Mouse (Mus musculus) frontal cortex, adult 2 months (tissue): ENCODE data around the gene Mterf1b. TPM values are rescaled to one million over a fixed set of nuclear protein-coding genes. Genes with fewer than 3 reads are reported as not detected.
"Not testable (repeated sequence)": the region's sequence is repeated elsewhere in the genome, so short reads cannot be mapped to it uniquely, and the experiment has no call there.

Source experiments
- DNase-seq, 2 experiments: peaks; one replicate each; pipeline ENCODE4 v3.0.0; 2022; ENCODE audit warnings: low spot score in 1 of 2; ENCODE audit errors: extremely low spot score in 1 of 2
- polyA plus RNA-seq: library from polyadenylated mRNA; depleted of rRNA; stranded (reverse); fragments of >200 nt; gene quantifications from 2 replicates; pipeline ENCODE4 v1.2.3, GENCODE M21; 2012; rRNA removed

The Mterf1b gene
- polyA plus RNA-seq, result 4.2 and 4.9 TPM in 2 replicates

DNA sequence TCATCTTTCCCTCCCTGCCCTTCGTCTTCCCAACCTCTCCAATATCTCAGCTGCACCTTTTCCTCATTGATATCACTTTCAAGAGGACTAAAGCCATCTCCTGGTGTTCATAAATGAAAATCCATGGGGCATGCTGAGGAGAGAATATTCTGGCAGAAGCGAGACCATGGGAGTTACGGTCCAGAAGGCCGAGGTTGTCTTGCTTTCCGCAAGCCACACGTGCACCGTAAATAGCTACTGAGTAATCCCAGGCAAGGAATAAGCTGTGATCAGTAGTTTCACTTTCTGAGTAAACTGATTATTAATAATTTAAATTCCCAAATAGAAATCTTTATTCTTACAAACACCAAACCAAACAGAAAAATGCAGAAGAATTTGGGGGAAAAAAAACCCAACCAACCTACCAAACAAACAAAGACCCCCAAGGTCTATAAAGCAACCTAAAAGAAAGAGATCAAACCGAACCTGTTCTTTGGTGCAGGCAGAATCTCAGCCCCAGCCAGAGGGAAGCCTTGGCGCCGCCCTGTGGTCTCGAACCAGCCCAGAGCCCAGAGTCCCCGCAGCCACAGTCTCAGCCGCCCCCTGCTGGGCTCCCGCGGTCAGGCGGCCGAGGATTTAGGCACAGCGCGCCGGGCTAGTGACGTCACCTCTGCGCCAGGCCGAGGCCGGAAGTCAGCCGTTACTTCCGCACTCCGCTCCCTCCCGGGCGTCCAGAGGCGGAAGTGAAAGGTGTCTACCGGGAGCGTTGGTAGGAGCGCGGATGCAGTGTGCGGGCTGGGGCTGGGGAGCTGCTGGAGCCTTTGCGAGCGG is at the start of gene Mterf1b:
Gene Mterf1b (plus strand): TSS at position 697 of the 810 bp plus-strand sequence.
- DNase-seq, result not testable (repeated sequence)

DNA sequence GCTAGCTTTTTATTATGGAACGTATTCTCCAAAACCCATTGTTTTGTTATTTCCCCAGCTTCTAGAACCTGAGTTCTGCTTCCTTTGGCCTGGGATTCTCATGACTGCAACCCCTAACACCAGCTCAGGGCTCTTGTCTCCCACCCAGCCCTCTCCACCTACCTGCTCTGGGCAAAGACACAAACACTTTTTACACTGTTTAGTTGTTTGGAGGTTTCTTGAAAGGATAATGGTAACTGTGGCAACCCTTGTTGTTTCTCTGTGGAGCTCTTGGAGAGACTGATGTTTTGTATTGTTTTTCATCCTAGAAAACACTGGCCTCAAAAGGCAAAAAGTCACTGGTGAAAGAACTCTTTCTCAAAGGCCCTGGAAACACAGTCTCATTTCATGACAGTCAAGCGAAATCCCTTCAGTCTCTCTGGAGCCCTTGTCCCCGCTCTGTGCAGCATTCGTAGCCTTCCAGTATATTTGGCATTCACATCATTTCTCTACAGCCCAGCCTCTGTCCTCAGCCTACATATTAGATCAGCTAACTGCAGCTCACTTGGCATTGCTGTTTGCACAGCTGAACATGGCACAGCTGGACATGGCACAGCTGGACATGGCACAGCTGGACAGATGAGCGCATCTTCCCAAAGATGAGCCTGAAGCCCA is 32.6 kb upstream of the Mterf1b start:
- DNase-seq, result not testable (repeated sequence)

DNA sequence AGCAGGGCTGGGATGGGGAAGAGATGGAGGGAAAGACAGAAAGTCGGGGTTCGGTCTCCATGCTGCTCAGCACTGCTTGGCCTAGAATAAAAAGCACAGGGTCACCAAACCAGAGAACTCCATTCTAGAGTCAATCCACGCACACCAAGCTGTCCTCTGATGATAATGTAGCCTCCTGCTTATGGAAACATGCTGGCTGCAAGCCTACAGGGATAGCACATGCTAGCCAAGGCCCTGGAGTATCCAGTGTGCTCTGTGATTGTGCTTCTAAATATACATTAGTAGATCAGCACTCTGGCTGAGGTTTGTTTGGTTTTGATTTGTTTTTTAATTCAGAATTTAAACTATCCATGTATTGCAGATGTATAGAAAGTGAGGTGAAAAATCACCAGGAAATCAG is 30.6 kb upstream of the Mterf1b start:
- no peak for DNase-seq

DNA sequence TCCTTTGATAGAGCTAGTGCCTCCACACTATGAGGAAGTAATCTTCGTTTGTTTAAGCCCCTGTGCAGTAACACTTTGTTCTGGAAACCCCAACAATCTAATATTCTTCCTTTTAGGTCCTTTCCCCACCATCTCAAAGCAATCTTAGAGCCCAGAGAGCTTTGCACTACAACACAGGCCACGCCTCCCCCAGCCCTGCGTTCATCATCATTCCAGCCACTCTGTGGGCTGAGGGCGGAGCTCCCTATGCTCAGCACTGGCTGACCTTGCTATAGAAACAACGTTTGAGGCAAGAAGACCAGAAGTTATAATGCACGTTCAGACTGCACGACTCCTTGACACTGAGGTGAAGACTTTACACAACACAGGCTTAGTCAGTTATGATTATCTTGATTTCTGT is 29.7 kb upstream of the Mterf1b start:
- DNase-seq, result no peak

DNA sequence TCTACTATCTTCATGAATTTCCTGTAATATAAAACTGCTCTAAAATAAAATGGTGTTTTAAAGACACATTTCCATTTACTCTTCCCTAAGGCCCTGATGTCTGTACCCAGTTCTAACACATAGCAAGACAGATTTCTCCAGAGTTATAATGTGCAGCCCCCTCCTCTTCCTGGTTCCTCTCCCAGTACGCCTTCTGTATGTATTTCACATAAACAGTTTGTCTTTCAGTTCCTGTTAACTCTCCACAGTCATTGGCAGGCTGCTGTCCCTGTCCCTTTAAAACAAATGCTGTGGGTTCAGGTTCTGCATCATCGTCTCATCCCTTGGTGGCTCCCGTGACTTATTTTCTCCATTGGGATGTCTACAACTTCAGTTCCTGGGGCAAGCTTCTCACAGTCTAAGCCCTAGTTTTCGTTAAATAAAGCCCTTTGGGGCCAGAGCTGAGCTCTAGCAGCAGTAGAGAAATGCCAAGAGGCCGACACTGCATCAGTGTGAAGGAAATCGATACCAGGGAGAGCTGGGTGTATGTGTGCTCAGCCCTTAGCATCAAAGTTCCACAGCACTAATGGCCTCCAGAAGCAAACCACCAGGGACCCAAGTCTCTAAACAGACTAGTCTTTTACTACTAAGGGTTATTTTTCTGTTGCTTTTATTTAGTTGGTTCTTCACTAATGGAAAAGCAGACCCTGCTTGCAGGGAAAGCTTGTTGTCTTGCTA is 24.2 kb upstream of the Mterf1b start:
- not testable (repeated sequence) for DNase-seq

DNA sequence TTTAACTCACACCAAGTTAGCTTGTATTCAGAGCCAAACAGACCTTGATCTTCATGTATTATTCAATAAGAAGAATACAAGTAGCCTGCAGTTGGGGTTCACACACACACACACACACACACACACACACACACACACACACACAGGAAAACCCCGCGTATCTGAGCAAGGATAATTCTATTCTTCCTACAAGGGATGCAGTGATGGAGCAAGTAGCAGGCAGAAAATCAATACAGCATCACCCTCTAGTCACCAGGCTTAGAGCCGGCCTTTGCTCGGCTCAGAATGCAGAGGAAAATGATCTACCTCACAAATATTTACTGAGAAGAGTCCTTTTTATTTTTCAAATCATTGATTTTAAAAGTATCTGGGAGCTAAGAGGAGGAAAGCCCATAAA is 23.6 kb upstream of the Mterf1b start:
- DNase-seq, result not testable (repeated sequence)

DNA sequence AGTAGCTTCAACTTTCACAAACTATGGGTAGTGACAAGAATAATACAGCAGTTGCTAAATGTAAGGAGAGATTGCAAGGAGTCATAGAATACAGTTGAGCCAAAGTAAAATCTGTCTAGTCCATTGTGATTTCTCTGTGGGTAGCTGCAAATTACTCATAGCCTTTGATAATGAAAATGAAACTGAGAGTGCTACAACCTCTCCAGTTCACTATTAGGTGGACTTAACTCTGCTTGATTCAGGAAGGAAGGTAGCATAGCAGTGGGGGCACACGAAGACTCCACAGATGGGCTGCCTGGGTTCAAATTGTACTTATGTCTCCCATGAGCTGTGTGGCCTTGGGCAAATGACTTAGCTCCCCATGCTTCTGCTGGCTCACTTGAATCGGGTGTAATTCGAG is 15.7 kb upstream of the Mterf1b start:
- not testable (repeated sequence) for DNase-seq

DNA sequence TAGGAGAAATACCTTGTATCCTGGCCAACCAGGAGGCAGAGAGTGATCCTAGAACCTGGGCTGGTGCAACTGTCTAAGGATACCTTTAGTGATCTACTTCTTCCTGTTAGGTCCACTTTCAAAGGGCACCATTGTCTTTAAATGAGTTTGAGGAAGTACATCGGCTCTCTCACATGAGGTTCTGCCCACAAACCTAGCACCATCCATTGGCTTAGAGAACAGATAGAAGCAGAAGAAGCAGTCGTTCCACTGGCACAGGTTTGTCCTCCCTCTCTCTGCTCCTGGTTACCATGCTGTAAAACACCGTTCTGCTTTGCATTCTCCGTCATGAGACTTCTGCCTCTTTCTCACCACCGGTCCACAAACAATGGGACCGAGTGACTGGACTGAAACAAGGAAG is 12.8 kb upstream of the Mterf1b start:
- no peak for DNase-seq

DNA sequence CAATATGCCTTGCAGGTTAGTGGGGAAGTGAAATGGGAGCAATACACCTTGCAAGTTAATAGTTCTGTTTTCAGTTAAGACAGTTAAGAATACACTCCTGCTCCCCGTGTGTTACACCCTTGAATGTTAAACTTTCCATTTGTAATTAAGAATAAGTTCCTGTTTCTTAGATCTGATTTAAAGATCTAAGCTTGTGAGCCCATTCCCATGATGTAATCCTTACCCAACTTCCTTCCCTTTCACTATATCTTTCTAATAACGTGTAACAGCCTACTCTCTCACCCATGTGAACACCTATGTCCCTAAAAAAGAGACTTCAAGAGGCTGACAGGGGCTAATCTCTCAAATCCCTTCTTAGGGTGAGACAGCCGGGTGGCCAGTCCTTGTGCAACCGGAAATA is 5.4 kb upstream of the Mterf1b start:
- no peak for DNase-seq

DNA sequence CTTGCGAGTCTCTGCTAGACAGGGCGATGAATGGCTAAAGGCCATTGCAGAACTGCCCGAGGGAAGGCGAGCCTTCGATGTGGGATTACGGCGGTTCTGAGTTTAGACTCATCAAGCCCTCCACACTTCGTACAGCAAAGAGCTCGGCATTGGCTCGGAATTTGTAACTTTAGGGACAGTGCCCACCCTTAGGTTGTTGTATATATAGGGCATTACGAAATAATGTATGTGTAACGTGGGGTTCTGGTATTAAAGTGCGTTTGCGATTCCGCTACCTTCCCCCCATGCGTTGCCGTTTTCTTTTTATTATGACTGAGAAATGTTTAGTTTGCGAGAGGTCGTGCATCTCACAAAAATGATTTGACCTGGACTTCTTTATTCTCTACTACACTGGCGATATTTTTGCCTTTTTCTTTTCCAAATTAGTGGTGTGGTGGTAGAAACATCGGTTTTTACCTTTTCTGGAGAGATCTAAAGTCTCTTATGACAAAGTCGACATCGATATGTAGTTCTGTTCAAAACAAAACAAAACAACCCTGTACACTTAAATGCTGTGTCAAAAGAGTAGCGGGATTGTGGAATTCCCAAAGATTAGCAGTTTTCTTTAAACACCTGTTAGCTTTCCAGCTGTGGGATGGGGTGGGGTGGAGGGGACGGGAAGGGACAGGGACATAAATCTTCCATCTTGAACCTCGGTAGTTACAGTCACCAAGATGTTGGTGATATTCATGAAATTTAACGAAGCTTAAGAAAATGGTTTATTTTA is 497 bp downstream of the Mterf1b start:
- not testable (repeated sequence) for DNase-seq

DNA sequence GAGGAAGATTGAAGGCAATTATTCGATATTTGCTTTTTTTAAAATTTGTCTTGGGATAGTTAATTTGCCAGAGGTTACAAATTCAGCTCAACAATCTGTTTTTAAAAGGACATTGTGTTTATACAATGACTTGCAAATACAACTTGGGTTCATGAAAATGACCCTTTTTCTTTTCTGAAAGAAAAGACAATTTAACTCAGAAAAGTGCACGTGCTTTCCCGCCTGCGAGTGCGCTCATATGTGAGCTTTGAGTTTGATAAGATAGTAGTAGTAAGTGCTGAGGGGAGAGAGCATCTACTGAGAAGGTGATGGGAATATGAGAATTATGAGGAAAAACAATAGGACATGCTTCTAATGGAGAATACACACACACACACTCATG is 1.1 kb downstream of the Mterf1b start:
- DNase-seq, result no peak

DNA sequence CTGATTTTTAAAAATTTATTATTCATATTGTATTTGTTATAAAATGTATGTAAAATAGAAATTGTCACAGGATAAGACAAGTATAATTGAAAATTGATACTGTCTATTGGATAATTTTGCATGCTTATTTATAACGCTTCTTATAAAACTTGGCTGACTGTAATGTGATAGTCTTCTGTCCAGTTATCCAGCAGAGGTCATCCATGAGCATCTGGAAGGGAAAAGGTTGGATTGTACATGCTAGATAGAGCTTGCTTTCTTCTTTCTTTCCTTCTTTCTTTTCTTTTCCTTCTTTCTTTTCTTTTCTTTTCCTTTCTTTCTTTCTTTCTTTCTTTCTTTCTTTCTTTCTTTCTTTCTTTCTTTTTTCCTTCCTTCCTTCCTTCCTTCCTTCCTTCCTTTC is 2.0 kb downstream of the Mterf1b start:
- DNase-seq, result no peak

DNA sequence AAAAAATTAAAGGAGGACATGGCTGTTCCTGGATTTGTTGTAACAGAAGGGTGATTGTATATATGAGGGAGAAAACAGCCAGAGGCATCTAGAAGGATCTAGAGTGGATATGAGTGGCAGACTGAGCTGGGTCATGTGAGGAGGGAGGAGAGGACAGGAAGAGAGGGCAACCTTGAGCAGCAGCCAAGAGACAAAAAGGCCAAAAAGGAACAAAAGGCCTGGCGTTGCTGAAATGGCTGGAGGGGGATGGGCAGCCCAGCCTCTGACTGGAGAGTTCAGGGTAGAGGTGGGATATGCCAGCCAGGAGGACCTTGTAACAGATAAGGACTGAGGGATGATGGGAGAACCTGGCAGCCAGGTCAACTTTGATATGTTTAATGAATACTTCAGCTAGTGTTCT is 2.9 kb downstream of the Mterf1b start:
- no peak for DNase-seq

DNA sequence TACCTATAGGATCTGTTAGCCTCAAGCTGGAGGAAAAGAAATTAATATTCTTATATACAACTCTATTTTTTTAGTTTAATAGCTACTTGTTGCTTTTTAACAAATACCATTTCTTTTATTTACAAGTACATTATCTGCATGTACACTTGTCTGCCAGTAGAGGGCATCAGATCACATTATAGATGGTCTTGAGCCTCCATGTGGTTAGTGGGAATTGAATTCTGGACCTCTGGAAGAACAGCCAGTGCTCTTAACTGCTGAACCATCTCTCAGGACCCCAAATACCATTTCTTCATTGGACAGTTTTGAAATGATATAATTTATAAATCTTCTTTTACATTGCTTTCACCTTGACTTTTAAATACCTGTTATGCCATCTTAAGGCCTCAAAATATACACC is 9.2 kb downstream of the Mterf1b start:
- DNase-seq, result no peak

DNA sequence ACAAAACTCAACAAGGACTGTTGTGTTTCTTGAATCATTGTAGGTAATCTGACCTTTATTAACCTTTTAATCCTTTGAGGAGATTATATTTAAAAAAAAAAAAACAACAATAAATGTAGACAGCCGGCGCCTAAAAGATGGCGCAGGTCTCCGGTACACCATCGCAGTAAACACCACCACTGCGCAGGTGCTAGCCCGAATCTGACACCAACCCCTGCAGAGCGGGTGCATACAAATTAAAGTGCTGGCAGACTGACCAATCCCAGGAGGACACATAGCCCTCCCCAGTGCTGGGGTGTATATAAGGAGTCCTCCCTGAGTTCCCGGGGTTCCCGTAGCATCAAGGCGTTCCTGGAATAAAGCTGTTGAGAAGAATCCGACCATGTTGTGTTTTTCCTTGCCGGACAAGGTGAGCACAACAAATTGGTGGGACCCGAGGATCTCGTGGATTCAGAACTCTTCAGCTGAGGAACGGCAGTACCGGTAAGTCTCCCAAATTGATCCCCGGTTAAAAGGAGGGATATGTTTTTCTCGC is 10.2 kb downstream of the Mterf1b start:
- not testable (repeated sequence) for DNase-seq

DNA sequence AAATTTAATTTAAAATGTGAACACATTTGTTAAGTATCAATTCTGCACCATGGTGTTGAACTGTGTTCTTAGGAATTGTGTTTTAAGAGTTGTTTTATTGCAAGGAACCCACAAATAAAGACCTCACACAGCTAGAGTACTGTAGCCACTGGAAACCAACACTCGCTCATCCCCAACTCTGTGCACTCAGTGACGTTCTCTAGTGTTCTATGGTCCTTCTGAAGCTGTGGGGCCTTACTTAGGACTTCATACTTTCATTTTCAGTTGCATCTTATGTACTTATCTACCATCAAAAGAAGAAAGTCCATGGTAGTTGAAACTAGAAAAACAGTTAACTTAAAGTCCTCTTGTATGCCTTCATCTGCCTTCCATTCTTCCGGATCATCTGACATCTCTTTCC is 17.9 kb downstream of the Mterf1b start:
- DNase-seq, result not testable (repeated sequence)

DNA sequence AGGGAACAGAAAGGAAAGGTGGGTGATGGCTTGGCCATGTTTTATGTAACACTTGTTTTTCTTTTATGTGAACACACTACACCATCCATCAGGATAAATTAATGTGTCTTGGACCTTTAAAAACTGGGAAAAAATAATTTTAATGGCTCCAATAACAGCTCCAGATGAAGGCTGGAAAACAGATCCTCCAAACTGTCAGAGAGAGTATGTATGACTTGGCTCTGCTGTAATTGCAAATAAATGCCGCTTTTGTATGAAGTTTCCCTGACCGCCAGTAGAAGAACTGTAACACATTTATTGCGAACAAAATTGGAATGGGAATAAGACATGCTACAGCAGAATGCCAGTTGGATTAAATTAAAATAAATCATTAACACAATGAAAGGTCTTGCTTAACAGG is 29.1 kb downstream of the Mterf1b start:
- DNase-seq, result no peak

DNA sequence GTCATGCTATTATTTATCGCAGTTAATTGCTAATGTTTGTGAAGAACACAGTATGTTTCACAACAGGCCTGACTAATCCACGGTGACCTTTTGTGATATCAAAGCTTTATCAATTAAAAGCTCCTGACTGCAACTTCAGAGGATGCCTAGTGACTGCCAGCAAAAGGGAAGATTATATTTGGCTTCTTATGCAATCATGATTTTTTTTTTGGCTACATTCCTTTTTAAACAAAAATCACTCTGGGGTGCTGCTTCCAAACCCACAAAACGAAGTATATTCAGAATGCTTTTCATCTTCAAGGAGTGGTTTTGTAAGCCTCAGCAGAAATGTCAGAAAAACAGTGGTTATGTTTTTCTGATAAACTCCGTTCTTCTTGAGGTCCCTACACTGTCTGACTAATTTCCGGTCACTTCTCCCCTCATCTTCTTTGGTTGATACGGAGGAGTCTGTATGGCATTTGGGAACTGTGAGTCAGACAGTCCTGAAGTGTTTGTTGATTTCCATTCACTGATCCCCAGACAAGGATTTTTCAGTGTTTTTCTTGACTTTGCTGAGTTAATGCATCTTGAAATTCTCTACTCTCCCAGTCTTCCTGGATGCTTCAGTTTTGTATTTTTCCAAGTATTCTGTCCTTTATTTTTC is 29.9 kb downstream of the Mterf1b start:
- peak in 1 of 2 experiments; percentile 46 for DNase-seq

DNA sequence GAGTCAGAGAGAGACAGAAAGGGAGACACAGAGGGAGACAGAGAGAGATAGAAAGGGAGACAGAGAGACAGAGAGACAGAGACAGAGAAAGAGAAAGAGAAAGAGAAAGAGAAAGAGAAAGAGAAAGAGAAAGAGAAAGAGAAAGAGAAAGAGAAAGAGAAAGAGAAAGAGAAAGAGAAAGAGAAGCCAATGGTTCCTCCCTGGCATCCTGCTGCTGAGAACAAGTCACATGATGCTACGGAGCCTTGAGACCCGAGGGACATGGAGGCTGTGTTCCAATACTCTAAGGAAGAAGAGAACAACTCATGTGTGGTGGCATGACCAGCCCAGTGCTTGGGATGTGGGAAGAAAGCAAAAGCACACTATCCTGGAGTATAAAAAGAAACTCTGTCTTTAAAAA is 40.0 kb downstream of the Mterf1b start:
- no peak for DNase-seq

DNA sequence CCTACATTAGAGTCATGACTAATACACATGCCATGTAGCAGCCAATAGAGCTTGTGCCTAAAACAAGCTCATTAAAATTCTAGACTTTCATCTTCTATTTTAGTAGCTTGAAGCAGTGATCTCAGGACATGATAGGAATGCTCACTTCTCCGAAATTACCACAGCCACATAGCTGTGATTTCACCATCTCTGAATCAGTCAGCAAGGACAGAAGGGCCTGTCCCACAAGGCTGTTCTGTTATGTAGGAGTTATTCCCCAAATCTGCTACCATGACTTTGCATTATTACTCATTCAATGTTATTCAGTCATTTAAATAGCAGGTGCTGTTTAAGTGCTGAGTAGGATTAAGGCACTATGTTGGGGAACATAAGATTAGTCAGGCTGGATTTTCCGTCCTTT is 42.3 kb downstream of the Mterf1b start:
- DNase-seq, result peak; percentile 4 to 50
